Mouse (Mus musculus) c-Kit-positive CD71-positive TER-119-positive erythroid progenitor cells, embryonic 14.5 days (primary cell): ENCODE data around the gene Rln1.

Source experiments
- DNase-seq: peaks from one replicate; pipeline ENCODE4 v3.0.0-alpha.2; 2013; ENCODE audit warnings: low spot score

The Rln1 gene

GRCm38 (mm10) chr19:29294756-29295155 lies 39.7 kb downstream of the Rln1 start:
- no peak for DNase-seq

DNA sequence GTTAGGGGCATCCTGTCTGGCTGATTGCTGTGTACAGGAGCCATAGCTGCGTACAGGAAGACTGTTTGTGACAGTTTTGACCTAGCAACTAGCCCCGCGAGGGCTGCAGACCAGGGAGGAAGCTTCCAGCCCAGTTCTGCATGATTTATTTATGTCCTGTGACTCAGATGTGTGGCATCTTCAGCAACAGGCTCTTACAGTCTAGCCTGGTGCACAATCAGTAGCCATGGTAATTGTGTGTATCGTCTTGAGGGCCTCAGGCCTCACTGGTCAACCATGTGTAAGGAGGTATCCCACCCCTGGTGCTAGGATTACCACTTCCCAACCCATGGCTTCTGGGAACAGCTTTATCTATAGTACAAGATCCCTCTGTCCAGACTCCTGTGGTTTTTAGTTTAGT lies 41.9 kb downstream of the Rln1 start:
- no peak for DNase-seq

- no peak for DNase-seq
Measured at GRCm38 (mm10) chr19:29291532-29291931, 42.9 kb downstream of the Rln1 start.

DNA sequence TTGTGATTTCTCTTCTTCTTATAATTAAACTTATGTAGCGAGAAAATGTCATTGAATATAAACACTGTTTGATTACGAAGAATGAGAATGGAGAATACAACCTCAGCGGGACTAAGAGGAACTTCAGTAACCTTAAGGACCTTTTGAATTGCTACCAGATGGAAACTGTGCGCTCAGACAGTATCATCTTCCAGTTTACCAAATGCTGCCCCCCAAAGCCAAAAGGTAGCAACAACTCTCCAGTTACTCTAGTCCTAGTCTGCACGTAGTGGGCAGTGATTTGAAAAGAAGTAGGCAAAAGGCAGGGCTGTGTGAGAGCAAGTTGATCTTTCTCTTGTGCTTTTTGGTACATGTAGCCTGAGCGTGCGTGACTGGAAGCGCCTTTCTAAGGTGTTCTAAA lies 46.6 kb downstream of the Rln1 start:
- no peak for DNase-seq

DNA sequence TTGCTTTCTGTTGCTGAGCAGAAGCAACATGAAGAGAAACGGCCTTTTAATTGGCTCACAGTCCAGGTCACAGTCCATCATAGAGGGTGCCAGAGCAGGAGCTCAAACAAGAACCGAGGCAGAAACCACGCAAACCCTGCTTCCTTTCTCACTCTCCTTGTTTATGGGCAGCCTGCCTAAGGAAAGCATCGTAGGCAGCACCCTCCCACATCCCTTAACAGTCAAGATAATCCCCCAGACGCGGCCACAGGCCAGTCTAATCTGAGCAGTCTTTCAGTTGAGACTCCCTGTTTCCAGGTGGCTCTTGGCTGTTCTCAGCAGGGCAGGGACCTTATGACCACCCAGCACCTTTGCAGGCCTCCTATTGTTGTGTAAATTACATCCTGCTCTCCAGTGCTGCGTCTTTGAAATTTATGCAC lies 49.0 kb downstream of the Rln1 start:
- no peak for DNase-seq
